In the genomic region with DNA sequence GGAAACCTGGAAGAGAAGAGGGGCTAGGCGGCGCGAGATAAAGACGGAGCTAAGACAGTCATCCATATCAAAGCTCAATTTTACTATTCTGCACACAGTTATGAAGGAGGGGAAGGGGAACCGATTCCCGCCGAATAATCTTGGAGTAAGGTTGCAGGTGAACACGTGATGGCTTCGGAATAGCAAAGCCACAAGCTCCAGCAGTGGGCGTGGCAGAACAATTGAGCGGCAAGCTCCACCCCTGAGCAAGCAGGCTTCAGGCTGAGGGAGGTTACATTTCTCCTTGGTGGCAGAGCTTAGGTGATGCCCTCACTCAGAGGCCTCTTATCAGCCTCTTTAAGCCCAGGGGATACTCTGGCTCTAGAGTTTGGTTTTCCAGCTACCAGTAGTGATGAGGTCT, we compare ENCODE assay signal across 24 mouse cellular contexts. TPM values are rescaled to one million over a fixed set of nuclear protein-coding genes. Genes with fewer than 3 reads are reported as not detected.
"Had no signal": no experiment of that assay in that cellular context is flagged by ENCODE, and none has a peak within 500 bp of the region (broad histone marks: within the 10 kb centered on the region; RNA-seq: fewer than 3 reads in every experiment).

No protein-coding gene starts in this region.

- H3K4me1 ChIP-seq: neural tube, embryonic 13.5 days; neural tube, embryonic 15.5 days; stomach, embryonic 15.5 days had no signal

- H3K9me3 ChIP-seq: stomach, embryonic 15.5 days had no signal

- DNase-seq: retina, postnatal 1 day; right cerebral cortex, adult 18-20 months; right cerebral cortex, postnatal 14 days; right cerebral cortex, postnatal 25 days; right cerebral cortex, postnatal 4 days; spleen, adult 18-20 months; thymus, adult 18-20 months; thymus, adult 2 months; thymus, postnatal 14 days; thymus, postnatal 25 days; thymus, postnatal 36 days; thymus, postnatal 4 days had no signal

- H3K4me2 ChIP-seq: neural tube, embryonic 13.5 days; neural tube, embryonic 15.5 days; stomach, embryonic 15.5 days had no signal

- H3K27me3 ChIP-seq: neural tube, embryonic 13.5 days; neural tube, embryonic 15.5 days; stomach, embryonic 15.5 days had no signal

- H3K4me3 ChIP-seq: neural tube, embryonic 13.5 days; neural tube, embryonic 15.5 days; stomach, embryonic 15.5 days had no signal

- H3K27ac ChIP-seq: neural tube, embryonic 13.5 days; neural tube, embryonic 15.5 days; stomach, embryonic 15.5 days; stomach, postnatal 0 days had no signal

- H3K36me3 ChIP-seq: neural tube, embryonic 13.5 days; neural tube, embryonic 15.5 days; stomach, embryonic 15.5 days had no signal

- H3K9ac ChIP-seq: neural tube, embryonic 13.5 days; neural tube, embryonic 15.5 days; stomach, embryonic 15.5 days had no signal

RNA-seq across cellular contexts. Expression of a gene that starts 24.8 kb away (rescaled TPM):
- total RNA-seq: neutrophil, adult 5-6 weeks had no signal
- polyA plus RNA-seq: neural tube, embryonic 13.5 days; neural tube, embryonic 14.5 days; neural tube, embryonic 15.5 days; small intestine, adult 2 months; spleen, adult 2 months; stomach, embryonic 14.5 days; stomach, embryonic 15.5 days; stomach, embryonic 16.5 days; stomach, postnatal 0 days; thymus, postnatal 0 days; urinary bladder, adult 2 months had no signal

RNA-seq across cellular contexts. Expression of a gene that starts 45.9 kb away (rescaled TPM):
- total RNA-seq: neutrophil, adult 5-6 weeks had no signal
- polyA plus RNA-seq: small intestine, adult 2 months; spleen, adult 2 months; stomach, embryonic 14.5 days; stomach, embryonic 15.5 days; urinary bladder, adult 2 months had no signal
